Mouse (Mus musculus) hematopoietic multipotent progenitor cell, adult 10-12 weeks (in vitro differentiated cells): ENCODE measurements around the gene Ska3. TPM values are rescaled to one million over a fixed set of nuclear protein-coding genes. Genes with fewer than 3 reads are reported as not detected.

Source experiments
- polyA plus RNA-seq: library from polyadenylated mRNA; stranded (reverse); fragments of >175 nt; gene quantifications from 2 replicates; pipeline ENCODE4 v1.2.3, GENCODE M21; 2012; ENCODE audit warnings: low replicate concordance

Gene Ska3
- 0.42 and 1.6 TPM in 2 replicates for polyA plus RNA-seq

GRCm38 (mm10) chr14:57825788-57826751, at the start of gene Ska3, which contains the start of gene Mrpl57:
TSS of gene Ska3 (minus strand) at chr14:57826185.
TSS of gene Mrpl57 (plus strand) at chr14:57826234.

GRCm38 (mm10) chr14:57797991-57798931, 27.7 kb downstream of the Ska3 start, which contains the start of gene Sap18:
TSS of gene Sap18 (plus strand) at chr14:57798180.

GRCm38 (mm10) chr14:57758237-57758636, 67.7 kb downstream of the Ska3 start, which contains the start of gene Lats2:
TSS of gene Lats2 (minus strand) at chr14:57758388.

Other genes starting within 250 kb of the Ska3 start
- gene Xpo4, start 160.8 kb downstream of the Ska3 start, polyA plus RNA-seq: 1.7 and 9.6 TPM in 2 replicates
- gene Gm49361, start 80.1 kb downstream of the Ska3 start, polyA plus RNA-seq: not detected in 2 replicates
- 55.5 and 104 TPM in 2 replicates for gene Lats2, start 67.8 kb downstream of the Ska3 start, polyA plus RNA-seq
- gene Sap18, start 28.0 kb downstream of the Ska3 start, polyA plus RNA-seq: 184 and 260 TPM in 2 replicates
- gene Mrpl57, start within 50 bp of the Ska3 start, polyA plus RNA-seq: 169 and 276 TPM in 2 replicates
- gene Zdhhc20, start 64.1 kb upstream of the Ska3 start, polyA plus RNA-seq: 2.8 and 5.7 TPM in 2 replicates
- 51.0 and 63.4 TPM in 2 replicates for gene Micu2, start 173.1 kb upstream of the Ska3 start, polyA plus RNA-seq
- gene Fgf9, start 244.4 kb upstream of the Ska3 start, polyA plus RNA-seq: not detected in 2 replicates